Mouse (Mus musculus) MEL (cell line): ENCODE data around the gene Scgb1b10. TPM values are rescaled to one million over a fixed set of nuclear protein-coding genes. Genes with fewer than 3 reads are reported as not detected.
"Not testable (repeated sequence)": the region's sequence is repeated elsewhere in the genome, so short reads cannot be mapped to it uniquely, and the experiment has no call there.

Experiments
- DNase-seq: peaks from one replicate; pipeline ENCODE4 v3.0.0; 2011; ENCODE audit warnings: low read depth, low spot score
- H3K27ac ChIP-seq: 2 replicates; pipeline ENCODE4 v1.5.1; 2012; ENCODE audit warnings: low read depth, mild to moderate bottlenecking, control low read depth, low read length, moderate library complexity; ENCODE audit not compliant: control insufficient read depth
- H3K27me3 ChIP-seq, 2 experiments: fragments of 150-350 bp in 1 of 2; sonication (generic) in 1 of 2; 2 replicates each; pipeline ENCODE4 v1.6.1; 2012; ENCODE audit warnings: low read length in 2 of 2, mild to moderate bottlenecking in 2 of 2, improper control_type of control experiment in 1 of 2, moderate library complexity in 1 of 2; ENCODE audit not compliant: insufficient read depth in 2 of 2, control insufficient read depth in 1 of 2
- H3K36me3 ChIP-seq, 2 experiments: 2 replicates each; pipeline ENCODE4 v1.6.1; 2012 to 2014; ENCODE audit warnings: low read length in 2 of 2, improper control_type of control experiment in 1 of 2, inconsistent platforms in 1 of 2, mild to moderate bottlenecking in 1 of 2; ENCODE audit not compliant: insufficient read depth in 2 of 2, control insufficient read depth in 1 of 2
- H3K4me1 ChIP-seq, 2 experiments: fragments of 150-350 bp in 1 of 2; sonication (generic) in 1 of 2; 2 replicates each; pipeline ENCODE4 v1.6.1; 2012; ENCODE audit warnings: low read length in 2 of 2, improper control_type of control experiment in 1 of 2, mild to moderate bottlenecking in 1 of 2; ENCODE audit not compliant: insufficient read depth in 2 of 2, control insufficient read depth in 1 of 2
- H3K4me3 ChIP-seq, 2 experiments: fragments of 150-350 bp in 1 of 2; sonication (generic) in 1 of 2; 2 replicates each; pipeline ENCODE4 v1.5.1; 2012; ENCODE audit warnings: low read depth in 2 of 2, low read length in 2 of 2, mild to moderate bottlenecking in 2 of 2, moderate library complexity in 2 of 2, control low read depth in 1 of 2, improper control_type of control experiment in 1 of 2; ENCODE audit not compliant: control insufficient read depth in 1 of 2, insufficient read depth in 1 of 2
- H3K79me2 ChIP-seq: 2 replicates; pipeline ENCODE4 v1.6.1; 2012; ENCODE audit warnings: mild to moderate bottlenecking, low read length, moderate library complexity; ENCODE audit not compliant: control insufficient read depth, poor library complexity, insufficient read depth
- H3K9ac ChIP-seq: 2 replicates; pipeline ENCODE4 v1.6.1; 2012; ENCODE audit warnings: low read depth, mild to moderate bottlenecking, control low read depth, low read length, moderate library complexity; ENCODE audit not compliant: control insufficient read depth, poor library complexity, severe bottlenecking
- H3K9me3 ChIP-seq: fragments of 150-350 bp; sonication (generic); replicated peaks from 2 replicates; pipeline ENCODE4 v1.6.1; 2012; ENCODE audit warnings: mild to moderate bottlenecking, low read length, improper control_type of control experiment, moderate library complexity; ENCODE audit not compliant: insufficient read depth
- polyA plus RNA-seq, 2 experiments: library from polyadenylated mRNA; stranded (reverse) in 1 of 2; unstranded in 1 of 2; fragments of >175 nt in 1 of 2; fragments of >200 nt in 1 of 2; gene quantifications; 2 replicates each; pipeline versions ENCODE4 v1.2.1 to v1.2.4; 2012; ENCODE audit warnings: low replicate concordance in 2 of 2, low read depth in 1 of 2; ENCODE audit not compliant: insufficient read length in 2 of 2, insufficient read depth in 1 of 2, missing spikeins in 1 of 2
- total RNA-seq: library from RNA; depleted of rRNA; stranded (reverse); fragments of 300-350 nt; gene quantifications from 2 replicates; pipeline ENCODE4 v1.2.3, GENCODE M21; 2012; rRNA removed

The Scgb1b10 gene
- total RNA-seq = not detected in 2 replicates
- polyA plus RNA-seq = not detected

DNA sequence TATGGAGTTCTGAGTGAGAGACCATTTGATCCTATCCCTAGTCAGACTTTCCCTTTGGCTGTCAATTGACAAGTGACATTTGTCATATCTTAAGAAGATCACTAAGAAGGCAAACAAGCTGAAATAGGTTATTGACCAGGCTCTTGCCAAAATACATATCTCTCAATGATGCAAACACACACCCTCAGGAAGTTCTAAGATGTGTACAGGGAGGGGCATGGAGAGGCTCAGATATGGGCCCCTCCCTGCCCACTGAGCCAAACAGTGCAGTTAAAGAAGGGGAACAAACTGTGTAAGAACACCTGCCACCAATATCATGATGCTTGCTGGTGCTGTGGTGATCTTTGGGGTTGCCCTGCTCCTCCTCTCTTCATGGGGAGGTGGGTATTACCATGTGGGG lies at the start of gene Scgb1b10:
Scgb1b10 (plus strand) TSS at position 301 of the 400 bp plus-strand sequence.
- not testable (repeated sequence) for H3K9me3 ChIP-seq, H3K4me3 ChIP-seq, H3K4me1 ChIP-seq, H3K27ac ChIP-seq, H3K36me3 ChIP-seq, H3K9ac ChIP-seq, H3K27me3 ChIP-seq, H3K79me2 ChIP-seq, DNase-seq

Other genes with a start within 250 kb of the Scgb1b10 start
- not detected in 2 replicates for gene Scgb2b11, start 110.3 kb downstream of the Scgb1b10 start, total RNA-seq
- not detected for gene Scgb2b11, start 110.3 kb downstream of the Scgb1b10 start, polyA plus RNA-seq
- gene Scgb1b11, start 122.0 kb downstream of the Scgb1b10 start, total RNA-seq = not detected in 2 replicates
- not detected for gene Scgb1b11, start 122.0 kb downstream of the Scgb1b10 start, polyA plus RNA-seq
- not detected in 2 replicates for gene Scgb2b12, start 226.4 kb downstream of the Scgb1b10 start, total RNA-seq
- gene Scgb2b12, start 226.4 kb downstream of the Scgb1b10 start, polyA plus RNA-seq = not detected
- not detected in 2 replicates for gene Scgb1b12, start 233.3 kb downstream of the Scgb1b10 start, total RNA-seq
- gene Scgb1b12, start 233.3 kb downstream of the Scgb1b10 start, polyA plus RNA-seq = not detected